Mouse (Mus musculus) brown adipose tissue, adult 24 weeks (tissue): ENCODE measurements around the gene Tbc1d20. TPM values are rescaled to one million over a fixed set of nuclear protein-coding genes. Genes with fewer than 3 reads are reported as not detected.
A peak's percentile ranks its signal among the peaks of the same experiment; 100 is the strongest.

Source experiments
- H3K27ac ChIP-seq: fragments of 200-500 bp; replicated peaks from 2 replicates; pipeline ENCODE4 v1.5.1; 2012; ENCODE audit warnings: low read depth, mild to moderate bottlenecking, low read length
- H3K4me1 ChIP-seq: fragments of 200-500 bp; 2 replicates; pipeline ENCODE4 v1.6.1; 2012; ENCODE audit warnings: low read length, mixed read lengths; ENCODE audit not compliant: control insufficient read depth, insufficient read depth, insufficient read length
- H3K4me3 ChIP-seq: fragments of 200-500 bp; 2 replicates; pipeline ENCODE4 v1.5.1; 2012; ENCODE audit warnings: low read depth, mild to moderate bottlenecking, low read length, moderate library complexity; ENCODE audit not compliant: insufficient read depth
- polyA plus RNA-seq: library from polyadenylated mRNA; stranded (reverse); fragments of >200 nt; gene quantifications from 2 replicates; pipeline ENCODE4 v1.2.4, GENCODE M21; 2012; ENCODE audit not compliant: missing spikeins, insufficient read depth, insufficient read length

The Tbc1d20 gene
- polyA plus RNA-seq, 1 experiment = 101 TPM

DNA sequence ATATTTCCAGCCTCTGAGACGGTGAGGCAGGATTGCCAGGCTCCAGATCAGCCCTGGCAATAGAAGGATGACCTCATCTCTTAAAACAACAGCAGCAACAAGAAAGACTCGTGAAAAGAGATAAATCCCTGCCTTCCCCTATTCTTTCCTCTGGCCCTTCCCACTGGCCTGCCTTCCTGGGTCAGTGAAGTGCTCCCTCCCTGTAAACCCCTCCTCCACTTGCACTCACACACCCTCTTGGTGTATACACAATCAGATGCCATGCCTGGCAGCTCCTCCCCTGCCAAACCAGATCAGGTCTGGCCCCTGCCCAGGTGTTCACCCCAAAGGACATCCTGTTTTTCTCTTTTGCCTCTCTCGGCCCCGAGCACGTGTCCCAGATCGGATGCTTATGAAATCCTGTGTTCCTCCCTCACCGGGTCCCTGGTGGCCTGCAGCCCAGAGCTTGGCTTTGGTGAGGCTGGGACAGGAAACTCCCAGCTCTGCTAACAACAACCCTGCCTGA, 66.7 kb downstream of the Tbc1d20 start:
- Histone ChIP-seq H3K27ac (peak overlapping the region; percentile 82), H3K4me1 (peaks cover 11% of the 10 kb centered on the region), H3K4me3 (no peak overlapping the region)

DNA sequence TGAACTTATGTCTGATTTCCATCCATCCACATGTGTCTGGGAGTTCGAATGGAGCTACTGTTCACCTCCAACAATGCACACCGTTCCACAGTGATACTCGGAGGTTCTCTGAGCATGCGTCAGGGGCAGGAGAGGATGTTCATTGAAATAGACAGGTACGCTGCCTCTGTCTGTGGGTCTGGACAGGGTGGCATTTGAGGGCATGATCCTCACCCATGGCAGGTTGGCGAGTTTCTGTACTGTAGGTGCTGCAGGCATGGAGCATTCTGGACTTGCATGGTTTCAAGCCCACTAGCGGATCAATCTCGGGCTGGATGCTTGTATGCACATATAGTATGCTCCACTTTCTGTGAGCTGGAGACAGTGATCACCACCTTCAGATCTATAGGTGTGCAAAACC, 67.6 kb downstream of the Tbc1d20 start:
- peaks cover 11% of the 10 kb centered on the region for H3K4me1 ChIP-seq
- H3K27ac ChIP-seq = peak overlapping the region; percentile 82
- H3K4me3 ChIP-seq = no peak overlapping the region

Other genes starting within 250 kb of the Tbc1d20 start
- not detected in 2 replicates for gene Scrt2, start 212.3 kb upstream of the Tbc1d20 start, polyA plus RNA-seq
- 36.2 and 39.3 TPM in 2 replicates for gene Srxn1, start 188.3 kb upstream of the Tbc1d20 start, polyA plus RNA-seq
- gene Tcf15, start 150.3 kb upstream of the Tbc1d20 start, polyA plus RNA-seq = 12.1 and 20.7 TPM in 2 replicates
- 90.2 and 95.3 TPM in 2 replicates for gene Csnk2a1, start 67.0 kb upstream of the Tbc1d20 start, polyA plus RNA-seq
- gene Rbck1, start 38.8 kb downstream of the Tbc1d20 start, polyA plus RNA-seq = 38.1 and 47.7 TPM in 2 replicates
- gene Trib3, start 50.2 kb downstream of the Tbc1d20 start, polyA plus RNA-seq = 4.8 and 5.2 TPM in 2 replicates
- not detected in 2 replicates for gene Nrsn2, start 82.8 kb downstream of the Tbc1d20 start, polyA plus RNA-seq
- gene Sox12, start 104.2 kb downstream of the Tbc1d20 start, polyA plus RNA-seq = 0.46 and 0.99 TPM in 2 replicates
- gene Zcchc3, start 121.2 kb downstream of the Tbc1d20 start, polyA plus RNA-seq = 1.2 and 1.4 TPM in 2 replicates
- gene 6820408C15Rik, start 121.8 kb downstream of the Tbc1d20 start, polyA plus RNA-seq = 0.71 and 0.79 TPM in 2 replicates
- not detected in 2 replicates for gene Defb23, start 170.8 kb downstream of the Tbc1d20 start, polyA plus RNA-seq
- gene Defb20, start 183.2 kb downstream of the Tbc1d20 start, polyA plus RNA-seq = not detected in 2 replicates
- gene Defb22, start 196.3 kb downstream of the Tbc1d20 start, polyA plus RNA-seq = not detected in 2 replicates
- gene Defb26, start 217.9 kb downstream of the Tbc1d20 start, polyA plus RNA-seq = not detected in 2 replicates
- gene Defb28, start 224.4 kb downstream of the Tbc1d20 start, polyA plus RNA-seq = not detected in 2 replicates
- gene Defb29, start 246.3 kb downstream of the Tbc1d20 start, polyA plus RNA-seq = not detected in 2 replicates